Mouse (Mus musculus): ENCODE data around the gene Helq.

The Helq gene

DNA sequence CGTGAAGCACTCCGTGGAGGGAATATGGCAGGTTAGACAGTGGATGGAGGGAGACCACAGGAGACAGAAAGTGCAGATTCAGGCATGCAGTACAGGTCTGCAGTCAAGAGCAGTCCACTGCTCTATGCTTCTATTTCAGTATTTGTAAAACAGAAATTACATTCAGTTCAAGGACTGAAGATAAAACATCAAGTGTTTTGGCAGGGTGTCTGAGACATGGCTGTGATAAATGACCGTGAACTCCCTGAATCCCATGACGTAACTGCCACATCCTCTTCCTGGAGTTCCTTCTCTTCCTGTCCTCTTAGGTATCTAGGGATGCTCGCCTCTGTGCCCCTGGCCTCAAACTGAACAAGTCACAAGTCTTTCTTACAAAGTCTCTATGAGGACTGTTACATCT is 21.5 kb downstream of the Helq start:
- DNase-seq = no peak

- no peak for DNase-seq
These were observed 22.5 kb downstream of the Helq start for GRCm38 (mm10) chr5:100775778-100776404.

GRCm38 (mm10) chr5:100771575-100771974 is 26.8 kb downstream of the Helq start:
- no peak for DNase-seq

GRCm38 (mm10) chr5:100766026-100766425 is 32.4 kb downstream of the Helq start:
- DNase-seq = no peak

DNA sequence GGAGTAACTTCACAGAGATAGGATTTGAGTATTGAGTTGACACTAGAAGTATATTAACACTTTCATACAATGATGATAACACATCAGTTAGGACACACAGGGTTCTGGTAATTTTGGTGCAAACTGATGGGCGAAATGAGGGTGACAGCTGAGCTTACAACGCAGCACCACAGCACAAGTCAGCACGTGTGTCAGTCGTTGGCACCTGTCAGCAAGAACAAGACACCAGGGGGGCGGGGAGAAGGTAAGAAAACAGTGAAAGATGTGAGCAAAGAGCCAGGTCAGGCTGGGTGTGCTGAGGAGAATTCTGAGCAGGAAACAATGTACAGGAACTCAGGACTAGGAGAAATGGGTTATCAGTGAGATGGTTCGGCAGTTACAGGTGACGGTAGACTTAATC is 36.7 kb downstream of the Helq start:
- no peak for DNase-seq

GRCm38 (mm10) chr5:100760049-100760663 is 38.2 kb downstream of the Helq start:
- DNase-seq = no peak

DNA sequence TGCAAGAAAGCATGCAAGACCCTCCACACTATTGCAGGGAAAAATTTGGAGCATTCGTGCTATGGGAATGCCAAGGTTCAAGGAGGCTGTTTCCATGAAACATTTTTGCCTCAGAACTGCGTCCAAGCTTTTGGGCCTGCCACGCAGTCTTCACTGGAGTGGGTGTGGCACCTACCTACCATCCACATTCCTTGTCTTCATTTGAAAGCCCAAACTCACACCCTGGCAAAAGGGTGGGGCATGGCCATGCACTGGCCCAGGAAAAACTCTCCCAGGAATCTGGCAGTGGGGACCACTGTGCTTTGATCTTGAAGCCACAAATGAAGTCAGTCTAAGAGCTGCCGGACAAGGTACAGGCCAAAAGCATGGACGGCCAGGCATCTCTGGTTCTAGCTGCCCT is 40.3 kb downstream of the Helq start:
- no peak for DNase-seq

DNA sequence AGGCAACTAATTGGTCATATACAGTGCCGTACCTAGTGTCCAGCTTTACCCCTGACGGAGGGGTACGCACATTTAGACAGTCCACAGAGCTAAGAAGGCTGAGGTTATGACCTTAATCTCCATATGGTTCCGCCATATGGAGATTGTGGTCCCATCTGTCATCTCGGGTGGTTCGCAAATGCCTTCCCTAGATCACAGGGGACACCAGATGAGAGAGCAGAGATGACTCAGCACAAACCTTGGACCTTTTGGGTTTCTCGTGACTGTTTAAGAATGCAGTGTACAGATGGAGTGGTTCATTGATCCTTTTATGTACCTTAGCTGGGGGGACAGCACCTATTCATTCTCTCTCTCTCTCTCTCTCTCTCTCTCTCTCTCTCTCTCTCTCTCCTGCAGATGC is 45.0 kb downstream of the Helq start:
- DNase-seq = no peak

GRCm38 (mm10) chr5:100751655-100752054 is 46.7 kb downstream of the Helq start:
- DNase-seq = no peak

DNA sequence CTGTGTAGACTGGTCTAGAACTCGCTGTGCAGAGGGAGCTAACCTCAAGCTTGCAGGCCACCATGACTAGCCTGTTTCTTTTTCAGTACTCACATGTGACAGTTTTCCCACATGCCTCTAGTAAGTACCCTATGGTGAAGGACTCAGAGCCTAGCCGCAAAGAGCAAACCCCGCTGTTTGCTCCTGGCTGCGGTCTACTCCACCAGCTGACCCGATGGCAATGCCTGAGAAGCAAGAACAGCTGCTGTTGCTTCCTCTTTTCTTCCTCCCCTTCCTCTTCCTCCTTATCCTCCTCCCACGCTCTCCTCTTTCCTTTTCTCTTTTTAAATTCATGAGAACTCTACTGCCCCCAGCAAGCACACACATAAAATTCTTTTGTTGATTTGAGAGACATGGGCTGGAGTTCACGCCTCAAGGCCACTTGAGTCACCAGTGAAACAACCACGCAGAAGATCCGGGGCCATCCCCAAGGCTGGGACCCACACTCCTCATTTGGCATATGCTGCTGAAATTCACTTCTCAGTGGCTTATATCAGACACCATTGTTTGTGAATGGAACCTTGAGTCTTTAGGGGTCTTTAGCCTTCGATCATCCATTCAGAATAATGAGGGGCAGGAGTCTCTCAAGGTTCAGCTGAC is 47.7 kb downstream of the Helq start:
- no peak for DNase-seq

DNA sequence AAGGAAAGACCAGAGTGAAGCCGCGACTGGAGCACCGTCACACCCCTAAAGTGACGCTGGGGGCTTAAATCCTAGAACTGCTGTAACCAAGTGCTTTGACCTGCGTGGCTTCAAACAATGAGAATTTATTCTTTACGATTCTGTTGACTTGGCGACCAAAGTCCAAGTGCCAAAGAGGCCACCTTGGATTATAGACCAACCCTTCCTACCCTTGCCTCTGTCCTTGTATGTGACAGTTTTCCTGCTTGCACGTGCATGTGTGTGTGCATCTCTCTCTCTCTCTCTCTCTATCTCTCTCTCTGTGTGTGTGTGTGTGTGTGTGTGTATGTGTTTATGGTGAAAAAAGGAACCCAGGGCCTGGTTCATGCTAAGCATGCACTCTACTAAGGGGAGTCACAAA is 59.6 kb downstream of the Helq start:
- no peak for DNase-seq

DNA sequence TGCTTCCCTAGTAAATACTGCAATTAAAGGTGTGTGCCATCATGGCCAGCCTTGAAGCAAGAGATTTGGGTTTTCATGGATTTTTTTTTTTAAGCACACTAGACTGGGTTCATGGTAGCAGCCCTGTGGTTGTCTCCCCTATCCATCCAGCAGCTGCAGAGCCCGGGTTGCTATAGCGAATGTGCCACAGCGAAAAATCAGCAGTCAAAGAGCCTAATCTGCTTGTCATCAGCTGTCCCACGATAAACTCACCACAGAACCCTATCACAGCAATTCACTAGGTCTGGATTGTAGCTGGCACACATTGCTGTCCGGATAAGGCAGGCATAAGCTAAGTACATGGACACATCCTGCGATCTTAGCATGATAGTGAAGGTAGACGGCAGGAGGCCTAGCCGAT is 61.5 kb downstream of the Helq start:
- no peak for DNase-seq

- no peak for DNase-seq
These were observed 63.9 kb downstream of the Helq start for GRCm38 (mm10) chr5:100734535-100734934.

GRCm38 (mm10) chr5:100728757-100729156 is 69.6 kb downstream of the Helq start:
- no peak for DNase-seq

DNA sequence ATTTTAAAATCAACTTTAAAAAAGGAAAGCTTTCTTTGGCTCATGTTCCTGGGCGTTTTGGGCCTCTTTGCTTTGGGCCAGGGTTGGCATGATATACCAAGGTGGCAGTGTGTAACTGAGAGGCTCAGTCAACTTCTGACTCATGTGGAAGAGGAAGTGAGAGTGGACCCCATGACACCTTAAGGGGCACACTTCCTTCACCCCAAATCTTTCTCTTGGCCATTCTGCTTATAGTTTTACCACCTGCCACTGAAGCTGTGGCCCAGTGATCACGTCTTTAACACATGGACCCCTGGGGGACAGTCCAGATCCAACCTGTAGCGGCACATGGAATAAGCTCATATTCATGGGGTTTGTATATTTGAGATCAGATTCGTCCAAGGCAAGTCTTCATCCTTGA is 72.4 kb downstream of the Helq start:
- no peak for DNase-seq

- peak; percentile 45 for DNase-seq
These were observed 78.9 kb downstream of the Helq start, which contains the start of gene Hpse for GRCm38 (mm10) chr5:100719235-100720088. Hpse (minus strand) TSS chr5:100719716.

DNA sequence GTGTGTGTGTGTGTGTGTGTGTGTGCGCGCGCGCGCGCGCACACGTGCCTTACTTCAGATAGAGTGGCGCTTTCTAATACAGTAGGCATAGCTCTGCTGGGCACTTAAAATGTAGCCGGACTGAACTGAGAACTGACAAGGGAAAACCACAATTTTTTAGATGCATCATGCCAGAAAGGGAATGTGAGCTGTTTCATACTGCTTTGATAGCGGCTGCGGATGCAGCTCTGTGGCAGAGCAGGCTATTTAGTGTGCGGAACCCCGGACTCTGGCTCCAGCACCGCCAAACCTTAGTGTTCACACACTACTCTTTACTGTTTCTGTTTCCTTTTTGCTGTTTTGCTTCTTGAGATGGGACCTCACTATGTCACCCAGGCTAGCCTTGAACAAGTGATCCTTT is 81.6 kb downstream of the Helq start:
- DNase-seq = no peak

All from kidney, postnatal 14 days (tissue).